Mouse (Mus musculus) stomach, embryonic 14.5 days (tissue): ENCODE measurements around the gene Gm17455. TPM values are rescaled to one million over a fixed set of nuclear protein-coding genes. Genes with fewer than 3 reads are reported as not detected.

Experiments
- polyA plus RNA-seq: library from polyadenylated mRNA; unstranded; fragments of >200 nt; fragmentation: Nextera tagmentation; extraction: Ambion mirVana; gene quantifications from 2 replicates; pipeline ENCODE4 v1.2.1, GENCODE M21; 2014

The Gm17455 gene
- polyA plus RNA-seq, 1 experiment from 2014 or later, result 1.4 TPM

Other genes with a start within 250 kb of the Gm17455 start
- 2.4 and 2.8 TPM in 2 replicates for gene Chst3, start 180.5 kb upstream of the Gm17455 start, polyA plus RNA-seq
- 106 and 108 TPM in 2 replicates for gene Psap, start 122.1 kb upstream of the Gm17455 start, polyA plus RNA-seq
- gene Vsir, start 52.9 kb upstream of the Gm17455 start, polyA plus RNA-seq, result 4.9 and 6.8 TPM in 2 replicates